Mouse (Mus musculus) spleen, adult 2 months (tissue): ENCODE measurements around the gene Kif22. TPM values are rescaled to one million over a fixed set of nuclear protein-coding genes. Genes with fewer than 3 reads are reported as not detected.

Experiments used
- DNase-seq, 2 experiments: peaks; one replicate each; pipeline versions ENCODE4 v3.0.0 to v3.0.0-alpha.2; 2012 to 2021; ENCODE audit warnings: low spot score in 2 of 2, low read depth in 1 of 2
- H3K27ac ChIP-seq: fragments of 200-500 bp; 2 replicates; pipeline ENCODE4 v1.5.1; 2012; ENCODE audit warnings: low read length, inconsistent platforms; ENCODE audit not compliant: insufficient read depth
- H3K27me3 ChIP-seq: fragments of 200-500 bp; 2 replicates; pipeline ENCODE4 v1.6.1; 2012; ENCODE audit warnings: mild to moderate bottlenecking, moderate library complexity, low read length, inconsistent platforms; ENCODE audit not compliant: control insufficient read depth, insufficient read depth
- H3K36me3 ChIP-seq: fragments of 200-500 bp; 2 replicates; pipeline ENCODE4 v1.6.1; 2012; ENCODE audit warnings: mild to moderate bottlenecking, low read length, inconsistent platforms; ENCODE audit not compliant: control insufficient read depth, insufficient read depth
- H3K4me1 ChIP-seq: fragments of 200-500 bp; 2 replicates; pipeline ENCODE4 v1.6.1; 2011; ENCODE audit warnings: inconsistent platforms; ENCODE audit not compliant: control insufficient read depth, insufficient read depth, insufficient read length
- H3K4me3 ChIP-seq: fragments of 200-500 bp; 2 replicates; pipeline ENCODE4 v1.5.1; 2011; ENCODE audit warnings: mild to moderate bottlenecking, inconsistent platforms; ENCODE audit not compliant: insufficient read depth, insufficient read length; ENCODE audit errors: extremely low read depth
- CTCF ChIP-seq: fragments of 200-500 bp; IDR thresholded peaks from 2 replicates; pipeline ENCODE4 v1.5.1; 2011; ENCODE audit warnings: mild to moderate bottlenecking, inconsistent platforms; ENCODE audit not compliant: insufficient read depth, insufficient read length, insufficient replicate concordance; ENCODE audit errors: extremely low read depth
- POLR2A ChIP-seq: fragments of 200-500 bp; IDR thresholded peaks from 2 replicates; pipeline ENCODE4 v1.6.1; 2011; ENCODE audit warnings: low read depth, low read length, inconsistent platforms
- WGBS: fragments of 180-500 bp; shearing (Covaris S2); methylation state at CpG from one replicate; pipeline ENCODE4 v1.1.7; 2018; 5-methylcytosine and 5-hydroxymethylcytosine counted together
- polyA plus RNA-seq: library from polyadenylated mRNA; depleted of rRNA; stranded (reverse); fragments of >200 nt; gene quantifications from 2 replicates; pipeline ENCODE4 v1.2.3, GENCODE M21; 2012

Gene Kif22
- polyA plus RNA-seq, 1 experiment, result 6.3 TPM

DNA sequence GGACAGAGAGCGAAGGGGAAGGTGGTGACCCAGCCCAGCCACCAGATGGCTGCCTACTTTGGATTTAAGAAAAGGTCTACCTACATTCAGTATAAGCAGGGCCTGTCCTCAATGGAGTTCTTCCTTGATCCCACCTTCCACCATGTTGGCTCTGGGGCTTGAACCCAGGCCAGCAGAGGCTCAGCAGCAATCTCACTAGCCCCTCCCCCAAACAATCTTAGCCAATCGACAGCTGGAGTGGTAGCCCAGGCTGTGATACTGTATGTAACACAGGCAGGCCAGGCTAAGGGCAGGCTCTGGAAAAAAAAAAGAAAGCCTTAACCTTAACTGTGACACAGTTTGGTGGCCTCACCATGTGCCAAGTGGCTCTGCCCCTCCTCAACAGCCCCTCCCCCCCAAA lies 30.6 kb downstream of the Kif22 start:
- no peak overlapping the region for H3K27ac ChIP-seq
- H3K4me1 ChIP-seq, result peaks cover 18% of the 10 kb centered on the region; the same call in 1 of the 2 replicates
- peaks cover 2% of the 10 kb centered on the region; the same call in 1 of the 2 replicates for H3K36me3 ChIP-seq
- TF ChIP-seq POLR2A (no peak), CTCF (no peak)
- H3K4me3 ChIP-seq, result no peak overlapping the region
- DNase-seq, result no peak
- H3K27me3 ChIP-seq, result no peaks in the 10 kb centered on the region
- WGBS, result 86% methylated on average over 2 of the region's 2 CpGs

GRCm38 (mm10) chr7:127011051-127011450 lies 31.2 kb downstream of the Kif22 start:
- TF ChIP-seq POLR2A (no peak), CTCF (no peak)
- H3K4me3 ChIP-seq, result no peak overlapping the region
- peaks cover 18% of the 10 kb centered on the region; the same call in 1 of the 2 replicates for H3K4me1 ChIP-seq
- H3K36me3 ChIP-seq, result peaks cover 2% of the 10 kb centered on the region; the same call in 1 of the 2 replicates
- WGBS, result 91% methylated on average over 2 of the region's 2 CpGs
- H3K27ac ChIP-seq, result no peak overlapping the region
- DNase-seq, result no peak
- H3K27me3 ChIP-seq, result no peaks in the 10 kb centered on the region

DNA sequence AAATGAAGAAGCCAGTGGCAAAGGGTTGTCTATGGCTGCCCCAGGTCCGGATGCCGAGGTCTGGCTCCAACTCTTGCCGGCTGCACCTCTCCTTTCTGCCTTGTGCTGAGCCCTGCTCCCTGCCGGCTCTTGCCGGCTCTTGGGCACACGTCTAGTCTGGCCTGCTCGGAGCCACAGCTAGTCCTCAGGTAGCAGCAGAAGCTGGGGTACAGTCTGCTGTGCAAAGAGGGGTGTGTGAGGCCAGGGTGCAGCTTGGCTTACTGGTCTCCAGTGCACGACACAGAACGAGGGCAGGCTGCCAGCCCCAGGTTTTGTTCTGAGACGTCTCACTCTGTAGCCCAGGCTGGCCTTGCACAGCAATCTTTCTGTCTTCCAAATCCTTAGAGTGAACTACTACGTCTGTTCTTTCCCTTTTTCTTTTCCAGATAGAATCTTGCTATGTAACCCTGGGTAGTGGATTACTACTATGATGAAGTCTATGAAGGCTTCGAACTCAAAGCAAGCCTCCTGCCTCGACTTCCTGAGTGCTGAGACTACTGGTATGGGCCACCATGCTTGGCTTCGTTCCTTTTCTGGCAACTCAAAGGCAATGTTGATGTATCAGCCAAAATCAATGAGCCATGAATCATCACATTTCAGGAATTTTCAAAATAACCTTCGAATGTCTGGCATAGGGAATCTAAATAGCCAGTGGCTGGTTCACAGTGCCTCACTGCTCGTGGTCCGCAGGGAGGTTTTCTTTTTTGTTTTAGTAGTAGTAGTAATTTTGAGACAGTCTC lies 32.8 kb downstream of the Kif22 start:
- peaks cover 18% of the 10 kb centered on the region; the same call in 1 of the 2 replicates for H3K4me1 ChIP-seq
- DNase-seq, result no peak
- no peak overlapping the region for H3K4me3 ChIP-seq
- peak overlapping the region; percentile 70; the same call in 1 of the 2 replicates for H3K27ac ChIP-seq
- TF ChIP-seq POLR2A, result no peak
- no peak for TF ChIP-seq CTCF
- H3K36me3 ChIP-seq, result no peaks in the 10 kb centered on the region
- WGBS, result 79% methylated on average over 17 of the region's 17 CpGs
- no peaks in the 10 kb centered on the region for H3K27me3 ChIP-seq

GRCm38 (mm10) chr7:127008239-127009019 lies 33.8 kb downstream of the Kif22 start:
- no peaks in the 10 kb centered on the region for H3K36me3 ChIP-seq
- H3K4me1 ChIP-seq, result peaks cover 17% of the 10 kb centered on the region; the same call in 1 of the 2 replicates
- peak in 1 of 2 experiments; percentile 44 for DNase-seq
- H3K27me3 ChIP-seq, result no peaks in the 10 kb centered on the region
- TF ChIP-seq POLR2A, result no peak
- no peak for TF ChIP-seq CTCF
- 38% methylated on average over 9 of the region's 9 CpGs for WGBS
- H3K4me3 ChIP-seq, result no peak overlapping the region
- peak overlapping the region; percentile 70 for H3K27ac ChIP-seq

DNA sequence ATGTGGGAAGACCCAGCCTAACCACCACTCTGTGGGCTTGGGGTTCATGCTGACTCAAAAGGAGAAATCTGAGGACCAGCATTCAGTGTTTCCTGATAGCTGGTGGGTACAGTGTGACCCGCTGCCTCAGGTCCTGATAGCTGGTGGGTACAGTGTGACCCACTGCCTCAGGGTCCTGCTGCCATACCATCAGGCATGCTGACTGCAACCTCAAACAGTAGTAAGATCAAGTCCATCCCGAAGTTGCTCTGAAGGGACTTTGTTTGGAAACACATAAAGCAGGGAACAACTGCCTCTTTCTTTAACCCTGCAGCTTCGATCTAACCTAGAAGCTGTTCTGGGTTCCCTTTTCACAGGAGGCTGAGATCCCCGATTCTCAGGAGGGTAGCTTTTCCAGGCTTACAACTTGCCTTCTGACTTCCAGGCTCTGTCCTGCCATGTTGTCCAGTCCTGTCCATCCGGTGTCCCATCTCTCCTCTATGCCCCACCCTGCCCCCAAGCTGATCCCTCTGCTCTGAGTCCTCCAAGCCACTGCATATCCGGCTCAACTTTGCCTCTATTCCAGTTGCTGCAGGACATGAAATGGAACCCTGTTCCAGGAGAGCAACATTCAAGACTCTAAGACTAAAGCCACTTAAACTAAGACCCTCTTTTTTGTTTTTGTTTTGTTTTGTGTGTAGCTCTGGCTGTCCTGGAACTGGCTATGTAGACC lies 34.8 kb downstream of the Kif22 start:
- Histone ChIP-seq H3K4me1 (peaks cover 12% of the 10 kb centered on the region; the same call in 1 of the 2 replicates), H3K27me3 (no peaks in the 10 kb centered on the region), H3K4me3 (no peak overlapping the region), H3K27ac (no peak overlapping the region), H3K36me3 (no peaks in the 10 kb centered on the region)
- TF ChIP-seq CTCF (no peak), POLR2A (no peak)
- 91% methylated on average over 6 of the region's 6 CpGs for WGBS
- DNase-seq, result no peak

- WGBS, result 93% methylated on average over 4 of the region's 4 CpGs
- H3K27me3 ChIP-seq, result no peaks in the 10 kb centered on the region
- H3K4me1 ChIP-seq, result peaks cover 11% of the 10 kb centered on the region; the same call in 1 of the 2 replicates
- DNase-seq, result no peak
- no peak for TF ChIP-seq CTCF
- peaks cover 6% of the 10 kb centered on the region for H3K36me3 ChIP-seq
- H3K27ac ChIP-seq, result no peak overlapping the region
- no peak overlapping the region for H3K4me3 ChIP-seq
These were observed 38.0 kb downstream of the Kif22 start for GRCm38 (mm10) chr7:127004122-127004875.
